Mouse (Mus musculus) layer of hippocampus, postnatal 25 days (tissue): Measurements from ENCODE around the gene Hist4h4. TPM values are rescaled to one million over a fixed set of nuclear protein-coding genes. Genes with fewer than 3 reads are reported as not detected.
"Not testable (repeated sequence)": the region's sequence is repeated elsewhere in the genome, so short reads cannot be mapped to it uniquely, and the experiment has no call there.

Experiments
- DNase-seq, 2 experiments: peaks; one replicate each; pipeline ENCODE4 v3.0.0; 2022; ENCODE audit warnings: mixed read lengths in 2 of 2, low spot score in 1 of 2; ENCODE audit errors: extremely low spot score in 1 of 2
- total RNA-seq, 2 experiments: library from RNA; stranded (reverse); gene quantifications; 2 replicates each; pipeline ENCODE4 v1.2.3; 2021

The Hist4h4 gene
- total RNA-seq, 2 experiments from 2014 or later = 11.6 to 12.4 TPM

GRCm38 (mm10) chr6:136816826-136817225 is 12.6 kb upstream of the Hist4h4 start:
- DNase-seq = no peak

GRCm38 (mm10) chr6:136815381-136815780 is 11.2 kb upstream of the Hist4h4 start:
- no peak for DNase-seq

GRCm38 (mm10) chr6:136813117-136813516 is 8.9 kb upstream of the Hist4h4 start:
- no peak for DNase-seq

- DNase-seq = no peak
Measured at GRCm38 (mm10) chr6:136811196-136811595, 7.0 kb upstream of the Hist4h4 start.

GRCm38 (mm10) chr6:136809673-136810072 is 5.5 kb upstream of the Hist4h4 start:
- DNase-seq = no peak

GRCm38 (mm10) chr6:136809077-136809476 is 4.9 kb upstream of the Hist4h4 start:
- DNase-seq = no peak

- peak; percentile 24 to 32 for DNase-seq
Measured at GRCm38 (mm10) chr6:136808631-136809046, 4.4 kb upstream of the Hist4h4 start.

- peak; percentile 96 to 98 for DNase-seq
Measured at GRCm38 (mm10) chr6:136808014-136808417, 3.8 kb upstream of the Hist4h4 start, which contains the start of gene H2afj. Gene H2afj, plus strand, starts transcription at chr6:136808244.

GRCm38 (mm10) chr6:136807395-136808013 is 3.3 kb upstream of the Hist4h4 start:
- DNase-seq = no peak

GRCm38 (mm10) chr6:136806819-136807218 is 2.6 kb upstream of the Hist4h4 start:
- DNase-seq = no peak

- DNase-seq = no peak
Measured at GRCm38 (mm10) chr6:136805409-136805775, 1.2 kb upstream of the Hist4h4 start.

- no peak for DNase-seq
Measured at GRCm38 (mm10) chr6:136804705-136805408, 642 bp upstream of the Hist4h4 start.

- no peak for DNase-seq
Measured at GRCm38 (mm10) chr6:136803093-136803738, 999 bp downstream of the Hist4h4 start.

- DNase-seq = no peak
Measured at GRCm38 (mm10) chr6:136801274-136801673, 2.9 kb downstream of the Hist4h4 start.

GRCm38 (mm10) chr6:136800710-136801109 is 3.5 kb downstream of the Hist4h4 start:
- no peak for DNase-seq

GRCm38 (mm10) chr6:136797874-136798693 is 6.1 kb downstream of the Hist4h4 start:
- DNase-seq = not testable (repeated sequence)

GRCm38 (mm10) chr6:136795850-136796249 is 8.4 kb downstream of the Hist4h4 start:
- DNase-seq = no peak

- no peak for DNase-seq
Measured at GRCm38 (mm10) chr6:136795110-136795509, 9.1 kb downstream of the Hist4h4 start.

- no peak for DNase-seq
Measured at GRCm38 (mm10) chr6:136793831-136794525, 10.2 kb downstream of the Hist4h4 start.
